Mouse (Mus musculus): Measurements from ENCODE around the gene Lamc1. TPM values are rescaled to one million over a fixed set of nuclear protein-coding genes. Genes with fewer than 3 reads are reported as not detected.

Lamc1 gene
- polyA plus RNA-seq, 1 experiment from 2014 or later: 16.0 TPM

DNA sequence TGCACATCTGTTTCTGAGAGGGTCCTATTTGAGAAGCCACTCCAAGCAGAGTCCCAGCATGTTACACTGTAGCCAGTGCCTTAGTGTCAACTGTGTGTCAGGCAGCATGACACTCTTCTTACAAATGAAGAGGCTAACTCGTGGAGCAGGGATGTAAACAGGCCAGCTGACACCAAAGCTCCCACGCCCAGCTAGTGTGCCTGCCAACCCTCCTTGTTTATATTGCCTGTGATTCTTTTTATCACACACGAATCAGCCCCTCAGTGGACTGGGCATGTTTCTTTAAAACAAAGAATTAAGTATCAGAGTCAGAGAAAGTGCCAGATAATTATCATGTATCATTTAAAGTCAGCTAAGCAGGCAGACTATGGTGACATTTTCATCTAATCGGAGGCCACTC is 104.7 kb downstream of the Lamc1 start:
- 77% methylated on average over 4 of the region's 4 CpGs for WGBS
- no peak overlapping the region for H3K27ac ChIP-seq

DNA sequence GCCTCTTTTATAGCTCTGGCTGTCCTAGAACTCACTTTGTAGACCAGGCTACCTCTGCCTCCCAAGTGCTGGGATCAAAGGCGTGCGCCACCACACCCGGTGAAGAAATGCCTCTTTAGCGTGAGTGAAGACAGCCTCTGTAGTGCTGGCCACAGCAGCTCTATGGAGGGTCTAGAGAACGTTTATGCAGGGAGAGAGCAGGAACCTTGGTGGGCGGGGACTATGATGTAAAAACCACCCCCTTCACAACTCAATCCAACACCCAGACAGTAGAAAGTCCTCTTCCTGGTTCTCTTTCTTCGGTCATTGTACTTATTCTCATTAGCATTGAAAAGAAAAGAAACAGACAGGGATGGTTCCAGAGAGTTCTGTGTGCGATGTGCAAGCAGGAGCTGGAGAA is 105.5 kb downstream of the Lamc1 start:
- 87% methylated on average over 8 of the region's 8 CpGs for WGBS
- ATAC-seq (replicated peaks): no peak
- H3K36me3 ChIP-seq (replicated peaks): peaks cover 44% of the 10 kb centered on the region

More for the DNA sequence above, 104.7 kb downstream of the Lamc1 start:
- no peaks in the 10 kb centered on the region for H3K4me1 ChIP-seq
- no peak overlapping the region for H3K4me3 ChIP-seq
- no peak overlapping the region for H3K4me2 ChIP-seq
- ATAC-seq (replicated peaks): no peak
- peaks cover 48% of the 10 kb centered on the region for H3K36me3 ChIP-seq (replicated peaks)
- H3K27me3 ChIP-seq (replicated peaks): no peaks in the 10 kb centered on the region
- no peak overlapping the region for H3K9ac ChIP-seq
- no peaks in the 10 kb centered on the region for H3K9me3 ChIP-seq

DNA sequence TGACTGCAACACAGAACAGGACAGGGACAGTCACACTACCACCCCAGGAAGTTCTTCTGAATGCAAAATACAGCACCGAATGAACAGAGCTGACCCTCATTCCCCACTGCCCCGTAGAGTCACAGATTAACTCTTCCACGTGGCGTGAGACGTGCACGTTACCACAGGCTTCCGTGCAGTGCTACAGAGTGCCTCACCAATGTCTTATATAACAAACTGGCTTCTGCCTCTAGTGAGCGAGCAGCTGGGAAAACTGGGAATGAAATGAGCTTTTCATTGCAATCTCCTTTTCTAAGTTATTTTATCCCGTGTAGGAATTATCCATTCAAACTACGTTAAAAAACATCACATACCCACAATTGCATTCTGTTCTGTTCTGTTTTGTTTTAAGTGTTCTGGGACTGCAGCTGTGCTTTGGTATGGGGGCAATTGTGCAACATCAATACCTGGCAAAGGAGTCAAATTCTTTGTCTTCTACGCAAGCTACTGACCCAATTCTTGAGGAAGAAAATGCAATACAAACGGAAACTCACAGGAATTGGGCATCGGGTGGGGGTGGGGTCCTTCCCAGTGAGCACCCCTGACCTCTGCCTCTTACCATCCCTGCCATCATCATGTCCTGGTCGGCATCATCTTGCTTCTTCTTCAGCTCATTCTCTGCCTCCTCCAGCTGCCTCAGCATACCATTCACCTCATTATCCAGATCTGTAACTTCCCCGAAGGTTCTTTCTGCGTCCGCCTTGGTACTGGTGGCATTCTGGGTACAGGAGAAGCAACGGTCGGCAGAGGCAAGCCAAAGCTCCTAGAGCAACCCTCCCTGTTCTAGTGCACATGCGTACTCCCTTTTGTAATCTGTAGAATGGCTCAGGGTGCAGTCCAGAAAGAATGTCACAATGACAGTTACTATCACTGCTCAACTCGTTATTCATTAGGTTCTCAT is 106.5 kb downstream of the Lamc1 start:
- peaks cover 41% of the 10 kb centered on the region for H3K36me3 ChIP-seq (replicated peaks)
- no peak for ATAC-seq (replicated peaks)
- 90% methylated on average over 21 of the region's 21 CpGs for WGBS

More for the DNA sequence above, 105.5 kb downstream of the Lamc1 start:
- Histone ChIP-seq H3K4me3 (no peak overlapping the region), H3K27me3 (replicated peaks) (no peaks in the 10 kb centered on the region), H3K9me3 (no peaks in the 10 kb centered on the region), H3K4me1 (no peaks in the 10 kb centered on the region), H3K9ac (no peak overlapping the region), H3K27ac (no peak overlapping the region), H3K4me2 (no peak overlapping the region)

DNA sequence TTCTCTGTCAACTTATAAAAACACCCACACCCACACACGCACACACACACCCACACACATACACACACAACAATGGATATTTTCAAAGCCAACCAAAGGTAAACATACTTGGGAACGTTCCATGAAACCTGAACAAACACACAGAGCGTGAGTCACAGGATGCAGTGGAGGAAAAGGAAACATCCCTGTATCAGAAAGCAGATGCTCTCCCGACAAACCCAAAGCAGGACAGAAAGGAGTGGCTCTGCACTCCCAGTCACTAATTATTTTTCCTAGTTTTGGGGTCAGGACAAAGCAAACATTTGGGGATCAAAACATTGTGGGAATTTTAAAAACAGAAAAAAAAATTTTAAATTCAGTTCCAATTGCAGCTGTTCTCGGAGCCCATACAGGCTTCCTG is 108.3 kb downstream of the Lamc1 start:
- peaks cover 31% of the 10 kb centered on the region for H3K36me3 ChIP-seq (replicated peaks)
- H3K4me2 ChIP-seq: no peak overlapping the region
- no peak overlapping the region for H3K9ac ChIP-seq
- H3K4me1 ChIP-seq: no peaks in the 10 kb centered on the region
- no peak overlapping the region for H3K4me3 ChIP-seq
- ATAC-seq (replicated peaks): no peak
- WGBS: 77% methylated on average over 5 of the region's 5 CpGs
- H3K27me3 ChIP-seq (replicated peaks): no peaks in the 10 kb centered on the region
- H3K9me3 ChIP-seq: no peaks in the 10 kb centered on the region
- no peak overlapping the region for H3K27ac ChIP-seq

More for the DNA sequence above, 106.5 kb downstream of the Lamc1 start:
- no peak overlapping the region for H3K27ac ChIP-seq
- no peak overlapping the region for H3K4me2 ChIP-seq
- H3K4me3 ChIP-seq: no peak overlapping the region
- no peaks in the 10 kb centered on the region for H3K4me1 ChIP-seq
- H3K9ac ChIP-seq: no peak overlapping the region
- no peaks in the 10 kb centered on the region for H3K27me3 ChIP-seq (replicated peaks)
- no peaks in the 10 kb centered on the region for H3K9me3 ChIP-seq

DNA sequence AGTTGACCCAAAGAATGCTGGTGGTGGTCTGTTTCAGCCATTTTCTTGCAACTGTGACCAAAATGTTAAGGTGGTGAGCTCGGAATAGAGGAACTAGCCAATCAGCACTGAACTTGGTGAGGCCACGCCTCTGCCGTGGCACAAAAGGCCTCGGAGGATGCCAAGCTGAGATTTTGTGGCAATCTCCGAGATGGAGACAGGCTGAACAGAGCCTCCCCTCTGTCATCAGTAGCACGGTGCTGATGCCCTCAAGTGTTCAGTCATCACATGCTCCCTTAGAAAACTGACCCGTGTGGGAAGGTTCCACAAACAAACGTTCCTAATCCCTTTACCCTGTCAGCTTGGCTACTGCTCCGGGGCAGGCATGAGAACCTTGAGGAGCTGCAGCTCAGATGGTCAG is 113.2 kb downstream of the Lamc1 start:
- no peak for ATAC-seq (replicated peaks)
- WGBS: 51% methylated on average over 9 of the region's 9 CpGs
- no peak overlapping the region for H3K27ac ChIP-seq

DNA sequence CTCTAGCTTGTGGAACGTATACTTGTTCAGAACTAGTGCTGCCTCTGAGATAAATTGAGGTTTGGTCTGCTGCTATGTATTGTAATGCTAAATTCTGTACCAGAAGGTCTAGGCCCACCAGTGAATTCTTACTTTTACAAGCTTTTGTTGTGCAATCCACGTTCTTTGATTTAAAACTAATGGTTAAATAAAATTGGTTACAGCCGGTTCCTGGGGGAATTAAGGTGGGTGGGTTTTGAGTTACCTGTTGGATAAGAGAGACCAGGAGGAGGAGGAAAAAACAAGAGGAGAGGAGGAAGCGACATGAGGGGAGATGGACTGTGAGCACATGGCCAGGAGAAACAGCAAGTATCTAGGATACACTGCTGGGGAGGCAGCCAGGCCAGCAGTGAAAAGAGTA is 116.1 kb downstream of the Lamc1 start:
- Histone ChIP-seq H3K9ac (no peak overlapping the region), H3K27me3 (replicated peaks) (no peaks in the 10 kb centered on the region), H3K27ac (no peak overlapping the region), H3K4me2 (no peak overlapping the region), H3K36me3 (replicated peaks) (peaks cover 8% of the 10 kb centered on the region; the same call in 1 of the 2 replicates), H3K4me3 (no peak overlapping the region), H3K4me1 (no peaks in the 10 kb centered on the region), H3K9me3 (no peaks in the 10 kb centered on the region)
- WGBS: 84% methylated on average over 4 of the region's 4 CpGs
- no peak for ATAC-seq (replicated peaks)

More for the DNA sequence above, 113.2 kb downstream of the Lamc1 start:
- Histone ChIP-seq H3K27me3 (replicated peaks) (no peaks in the 10 kb centered on the region), H3K36me3 (replicated peaks) (peaks cover 12% of the 10 kb centered on the region; the same call in 1 of the 2 replicates), H3K9ac (no peak overlapping the region), H3K4me3 (no peak overlapping the region), H3K4me2 (no peak overlapping the region), H3K9me3 (no peaks in the 10 kb centered on the region), H3K4me1 (no peaks in the 10 kb centered on the region)

DNA sequence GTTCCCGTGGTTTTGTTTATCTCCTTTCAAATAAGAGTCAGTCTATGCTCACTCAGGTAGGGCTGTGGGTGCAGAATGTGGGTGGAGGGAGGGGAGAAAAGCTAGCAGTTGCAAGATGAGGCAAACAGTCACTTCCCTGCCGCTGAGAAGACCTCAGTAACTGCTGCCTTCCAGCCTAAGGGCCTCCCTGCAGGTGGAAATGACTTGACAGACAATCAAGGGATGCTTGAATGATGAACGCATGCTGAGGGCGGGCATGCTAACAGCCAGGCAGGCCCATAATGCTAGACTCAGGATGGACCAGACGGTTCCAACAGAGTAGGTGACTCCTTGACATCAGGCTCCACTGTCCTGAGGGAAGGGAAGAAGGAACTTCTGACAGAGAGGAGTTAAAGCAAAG is 116.9 kb downstream of the Lamc1 start:
- H3K4me1 ChIP-seq: no peaks in the 10 kb centered on the region
- H3K4me3 ChIP-seq: no peak overlapping the region
- no peak for ATAC-seq (replicated peaks)
- H3K27ac ChIP-seq: no peak overlapping the region
- no peak overlapping the region for H3K4me2 ChIP-seq
- H3K36me3 ChIP-seq (replicated peaks): no peaks in the 10 kb centered on the region; the same call in 1 of the 2 replicates
- H3K9ac ChIP-seq: no peak overlapping the region
- WGBS: 76% methylated on average over 5 of the region's 5 CpGs
- no peaks in the 10 kb centered on the region for H3K9me3 ChIP-seq
- no peaks in the 10 kb centered on the region for H3K27me3 ChIP-seq (replicated peaks)

DNA sequence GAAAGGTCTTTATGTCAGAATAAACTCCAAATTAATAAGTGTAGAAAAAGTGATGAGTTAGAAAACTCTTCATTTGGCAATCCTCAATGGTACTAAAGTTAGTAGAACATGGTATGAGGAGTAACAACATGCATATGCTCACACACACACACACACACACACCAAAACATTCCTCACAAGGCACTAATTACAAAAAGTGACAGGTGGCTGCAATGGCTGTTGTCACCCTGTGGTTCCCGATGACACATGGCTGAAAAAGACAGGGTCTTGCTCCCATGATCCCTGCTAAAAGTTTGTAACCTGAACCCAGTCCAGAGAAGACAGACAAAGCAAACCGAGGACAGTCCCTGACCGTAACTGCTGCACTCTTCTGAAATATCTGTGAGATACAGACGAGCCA is 121.6 kb downstream of the Lamc1 start:
- H3K36me3 ChIP-seq (replicated peaks): no peaks in the 10 kb centered on the region
- no peak overlapping the region for H3K4me2 ChIP-seq
- H3K4me3 ChIP-seq: no peak overlapping the region
- no peak overlapping the region for H3K27ac ChIP-seq
- H3K9me3 ChIP-seq: no peaks in the 10 kb centered on the region
- H3K4me1 ChIP-seq: no peaks in the 10 kb centered on the region
- 62% methylated on average over 4 of the region's 4 CpGs for WGBS
- no peak overlapping the region for H3K9ac ChIP-seq
- no peak for ATAC-seq (replicated peaks)
- no peaks in the 10 kb centered on the region for H3K27me3 ChIP-seq (replicated peaks)

DNA sequence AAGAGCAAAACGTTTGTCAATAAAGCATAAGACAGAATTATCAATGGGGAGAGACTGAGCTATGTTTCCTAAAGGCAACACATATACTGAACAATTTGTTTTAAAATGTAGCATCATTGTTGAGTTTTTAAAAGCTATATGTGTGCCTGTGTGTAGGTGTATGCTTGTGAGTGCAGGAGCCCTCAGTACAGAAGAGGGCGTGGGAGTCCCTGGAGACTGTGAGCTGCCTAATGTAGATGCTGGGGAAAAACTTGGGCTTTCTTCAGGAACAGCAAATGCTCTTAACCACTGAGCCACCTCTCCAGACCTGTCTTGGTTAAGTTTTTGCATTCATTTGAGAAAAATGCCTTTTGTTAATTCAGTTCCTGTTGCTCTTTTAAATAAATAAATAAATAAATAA is 122.4 kb downstream of the Lamc1 start:
- no peaks in the 10 kb centered on the region for H3K36me3 ChIP-seq (replicated peaks)
- no peak overlapping the region for H3K27ac ChIP-seq
- 84% methylated on average over 2 of the region's 2 CpGs for WGBS
- H3K9me3 ChIP-seq: no peaks in the 10 kb centered on the region
- no peaks in the 10 kb centered on the region for H3K27me3 ChIP-seq (replicated peaks)
- no peak overlapping the region for H3K4me2 ChIP-seq
- ATAC-seq (replicated peaks): no peak
- H3K4me3 ChIP-seq: no peak overlapping the region
- H3K9ac ChIP-seq: no peak overlapping the region
- H3K4me1 ChIP-seq: no peaks in the 10 kb centered on the region

DNA sequence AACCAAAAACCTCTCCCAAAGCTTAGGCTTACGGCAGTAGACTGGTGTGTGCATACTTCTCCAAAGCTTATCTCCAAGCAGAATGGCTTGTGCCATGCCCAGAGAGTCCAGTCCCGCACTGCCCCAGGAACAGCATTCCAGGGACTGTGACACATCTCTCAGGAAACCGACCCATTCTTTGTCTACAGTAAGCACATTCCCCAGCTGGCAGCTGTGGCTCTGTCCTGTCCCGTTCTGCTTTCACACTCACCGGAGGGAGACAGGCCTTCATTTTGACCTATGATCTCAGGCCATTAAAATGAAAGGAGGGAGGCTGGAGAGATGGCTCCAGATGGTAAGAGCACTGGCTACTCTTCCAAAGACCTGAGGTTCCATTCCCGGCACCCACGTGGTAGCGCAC is 130.4 kb downstream of the Lamc1 start:
- no peaks in the 10 kb centered on the region for H3K36me3 ChIP-seq (replicated peaks)
- no peak overlapping the region for H3K4me3 ChIP-seq
- H3K9ac ChIP-seq: no peak overlapping the region
- H3K27ac ChIP-seq: no peak overlapping the region
- no peaks in the 10 kb centered on the region for H3K9me3 ChIP-seq
- no peaks in the 10 kb centered on the region for H3K27me3 ChIP-seq (replicated peaks)
- no peak for ATAC-seq (replicated peaks)
- H3K4me2 ChIP-seq: no peak overlapping the region
- WGBS: 30% methylated on average over 8 of the region's 8 CpGs
- peaks cover 20% of the 10 kb centered on the region for H3K4me1 ChIP-seq

DNA sequence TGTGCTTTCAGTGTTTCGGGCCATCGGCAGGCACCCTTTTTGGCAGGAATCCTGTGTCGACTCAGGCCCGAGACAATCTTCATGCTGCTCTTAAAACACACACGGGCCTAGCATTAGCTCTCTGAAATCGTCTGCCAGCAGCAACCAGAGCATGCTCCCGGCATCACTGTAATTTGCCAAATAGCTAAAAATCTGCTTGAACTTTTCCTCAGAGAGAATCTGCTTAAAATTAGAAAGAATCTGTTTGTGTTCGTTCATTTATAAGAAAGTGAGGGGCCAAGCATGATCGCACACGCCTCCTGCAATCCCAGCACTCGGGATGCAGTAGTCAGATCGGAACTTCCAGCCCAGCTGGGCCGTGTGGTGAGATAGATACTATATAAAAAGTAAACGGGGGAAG is 131.1 kb downstream of the Lamc1 start:
- WGBS: 29% methylated on average over 14 of the region's 14 CpGs
- no peak overlapping the region for H3K9ac ChIP-seq
- no peak overlapping the region for H3K27ac ChIP-seq
- ATAC-seq (replicated peaks): no peak
- H3K4me2 ChIP-seq: no peak overlapping the region
- no peaks in the 10 kb centered on the region for H3K27me3 ChIP-seq (replicated peaks)
- H3K9me3 ChIP-seq: no peaks in the 10 kb centered on the region
- no peak overlapping the region for H3K4me3 ChIP-seq
- peaks cover 20% of the 10 kb centered on the region for H3K4me1 ChIP-seq
- H3K36me3 ChIP-seq (replicated peaks): no peaks in the 10 kb centered on the region

DNA sequence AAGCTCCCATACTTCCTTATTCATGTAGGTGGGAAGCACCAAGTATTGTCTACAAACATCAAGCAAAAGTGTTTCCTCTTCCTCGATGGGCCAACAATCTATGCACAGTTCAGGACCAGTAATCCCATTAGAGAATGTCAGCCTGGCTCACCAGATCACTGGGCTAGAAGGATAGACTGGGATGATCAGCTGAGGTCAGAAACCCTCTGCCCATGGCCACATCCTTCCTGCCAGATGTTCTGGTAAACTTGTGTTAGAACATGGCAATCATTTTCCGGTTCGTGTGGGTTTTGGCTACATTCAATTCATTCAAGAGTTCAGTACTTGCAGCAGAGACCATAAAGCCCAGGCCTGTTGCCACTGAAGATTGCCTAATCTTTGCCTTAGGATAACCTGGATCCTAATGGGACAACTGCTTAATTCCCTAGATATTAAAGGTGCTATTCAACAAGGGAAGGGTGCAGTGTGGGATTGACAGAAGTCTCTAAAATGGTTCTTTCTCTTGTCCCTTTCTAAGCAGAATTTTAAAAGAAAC is 135.2 kb downstream of the Lamc1 start:
- WGBS: 83% methylated on average over 3 of the region's 3 CpGs
- ATAC-seq (replicated peaks): no peak
- H3K27me3 ChIP-seq (replicated peaks): no peaks in the 10 kb centered on the region
- no peaks in the 10 kb centered on the region for H3K36me3 ChIP-seq (replicated peaks)
- H3K4me1 ChIP-seq: peaks cover 20% of the 10 kb centered on the region
- no peaks in the 10 kb centered on the region for H3K9me3 ChIP-seq
- H3K9ac ChIP-seq: no peak overlapping the region
- no peak overlapping the region for H3K27ac ChIP-seq
- no peak overlapping the region for H3K4me3 ChIP-seq
- no peak overlapping the region for H3K4me2 ChIP-seq

DNA sequence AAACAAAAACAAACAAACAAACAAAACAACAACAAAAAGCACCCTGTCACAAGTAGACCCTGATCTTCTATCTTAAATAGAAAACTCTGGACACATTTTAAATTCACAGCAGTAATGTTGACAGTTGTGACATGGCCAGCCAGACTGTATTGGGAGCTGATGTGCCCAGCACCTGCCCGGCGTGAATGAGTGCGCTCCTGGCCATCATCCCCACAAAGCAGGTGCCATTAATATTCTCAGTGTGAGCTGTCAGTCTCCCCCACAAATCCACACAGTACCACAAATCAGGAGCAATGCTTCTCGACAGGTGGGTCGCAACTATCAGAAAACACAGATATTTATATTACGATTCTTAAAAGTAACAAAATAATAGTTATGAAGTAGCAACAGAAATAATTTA is 139.6 kb downstream of the Lamc1 start:
- H3K9me3 ChIP-seq: no peaks in the 10 kb centered on the region
- H3K36me3 ChIP-seq (replicated peaks): no peaks in the 10 kb centered on the region
- no peak overlapping the region for H3K4me2 ChIP-seq
- no peak for ATAC-seq (replicated peaks)
- peaks cover 12% of the 10 kb centered on the region for H3K4me1 ChIP-seq
- H3K27ac ChIP-seq: no peak overlapping the region
- H3K9ac ChIP-seq: no peak overlapping the region
- WGBS: 83% methylated on average over 6 of the region's 6 CpGs
- H3K4me3 ChIP-seq: no peak overlapping the region
- H3K27me3 ChIP-seq (replicated peaks): no peaks in the 10 kb centered on the region

Data from midbrain, embryonic 15.5 days (tissue).